Mouse (Mus musculus) MEL (cell line): ENCODE results near the gene Psen2.

Source experiments
- E2F4 ChIP-seq: IDR thresholded peaks from 2 replicates; pipeline ENCODE4 v1.6.1; 2011; ENCODE audit warnings: low read depth, low read length, improper control_type of control experiment, borderline replicate concordance
- MAFK ChIP-seq: IDR thresholded peaks from 2 replicates; pipeline ENCODE4 v1.6.1; 2011; ENCODE audit warnings: low read depth, mild to moderate bottlenecking, low read length, improper control_type of control experiment, borderline replicate concordance
- TAL1 ChIP-seq: IDR thresholded peaks from 2 replicates; pipeline ENCODE4 v1.6.1; 2012; ENCODE audit warnings: mild to moderate bottlenecking, inconsistent platforms, low read length, moderate library complexity, mixed read lengths

DNA sequence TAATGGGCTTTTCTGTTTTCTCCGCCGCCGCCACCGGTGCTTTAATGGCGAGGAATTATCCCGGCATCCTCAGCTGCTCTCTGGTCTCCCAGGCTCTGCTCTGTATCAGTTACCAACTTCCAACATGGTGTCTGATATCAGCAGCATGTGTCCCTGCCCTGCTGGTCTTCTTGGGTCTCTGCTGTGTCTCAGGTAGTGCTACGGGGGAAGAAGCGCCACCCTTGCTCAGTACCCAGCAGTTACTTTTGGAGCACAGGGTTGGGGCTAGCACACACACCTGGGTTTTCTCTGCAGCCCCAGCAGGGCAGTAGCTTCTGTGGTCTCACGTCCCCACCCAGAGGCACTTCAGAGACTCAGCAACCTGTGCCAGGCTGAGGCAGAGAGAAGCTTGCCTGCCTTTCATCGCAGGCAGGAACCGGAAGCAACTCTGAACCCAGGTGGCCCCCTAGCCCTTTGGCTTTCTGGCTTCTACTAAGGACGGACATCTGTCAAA lies 37.0 kb downstream of the Psen2 start:
- TF ChIP-seq MAFK (no peak), TAL1 (no peak), E2F4 (no peak)
